Mouse (Mus musculus) T-helper 17 cell (primary cell): ENCODE measurements around the gene Ccdc148.

Experiments used
- in situ Hi-C, 2 experiments: fragments of 300-600 bp; cut with MboI, MseI; formaldehyde crosslinking; loops; 1 replicate in 1 of 2; 2 replicates in 1 of 2; pipeline ENCODE4 v1.15.1; 2025; ENCODE audit warnings: high pct_unique_total_duplicates in 2 of 2

Gene Ccdc148

DNA sequence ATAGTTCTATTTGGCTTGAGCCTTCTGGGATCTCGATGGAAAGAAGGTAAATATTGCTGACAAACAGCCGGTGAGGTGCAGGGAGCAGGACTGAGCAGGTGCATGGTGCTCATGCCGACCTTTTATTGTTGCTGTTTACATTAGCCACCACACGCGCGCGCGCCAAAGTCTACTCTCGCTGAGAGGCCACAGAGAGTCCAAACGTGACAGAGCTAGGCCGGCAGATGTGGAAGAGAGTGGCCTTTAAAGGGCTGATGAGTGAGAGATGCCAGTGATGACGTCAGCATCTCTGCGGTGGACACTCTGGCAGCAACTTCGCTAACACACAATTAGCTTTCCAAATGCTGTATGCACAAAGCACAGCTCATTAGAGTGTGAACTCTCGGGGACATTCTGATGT lies 366.0 kb downstream of the Ccdc148 start:
- in situ Hi-C loops: no loop called here

DNA sequence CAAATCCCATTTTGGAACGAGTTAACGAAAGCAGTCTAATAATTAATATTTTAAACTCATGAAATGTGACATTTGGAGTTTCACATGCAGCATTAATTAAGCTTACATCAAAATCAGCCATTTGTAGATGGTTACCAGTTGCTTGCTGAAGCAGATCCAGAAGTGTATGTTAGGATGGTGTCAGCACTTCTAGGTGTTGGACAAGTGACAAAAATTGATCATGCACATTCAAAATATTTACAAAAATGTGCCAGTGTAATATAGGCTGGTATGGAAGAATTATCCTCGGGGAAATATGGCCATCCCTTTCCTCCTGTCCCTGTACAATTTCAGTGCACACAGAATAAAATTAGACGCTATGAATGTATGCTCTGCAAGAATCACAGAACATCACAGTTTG lies 370.1 kb downstream of the Ccdc148 start:
- in situ Hi-C loops: no loop called here

- in situ Hi-C loops: loop anchor here in 1 of 2 experiments (5.0 kb wide), 1 partner anchor 53 kb away; no protein-coding TSS in a partner anchor
These were observed 370.5 kb downstream of the Ccdc148 start for GRCm38 (mm10) chr2:58789934-58790333.

- in situ Hi-C loops: loop anchor here in 1 of 2 experiments (5.0 kb wide), 1 partner anchor 50 kb away; no protein-coding TSS in a partner anchor
These were observed 373.1 kb downstream of the Ccdc148 start for GRCm38 (mm10) chr2:58787360-58787759.

DNA sequence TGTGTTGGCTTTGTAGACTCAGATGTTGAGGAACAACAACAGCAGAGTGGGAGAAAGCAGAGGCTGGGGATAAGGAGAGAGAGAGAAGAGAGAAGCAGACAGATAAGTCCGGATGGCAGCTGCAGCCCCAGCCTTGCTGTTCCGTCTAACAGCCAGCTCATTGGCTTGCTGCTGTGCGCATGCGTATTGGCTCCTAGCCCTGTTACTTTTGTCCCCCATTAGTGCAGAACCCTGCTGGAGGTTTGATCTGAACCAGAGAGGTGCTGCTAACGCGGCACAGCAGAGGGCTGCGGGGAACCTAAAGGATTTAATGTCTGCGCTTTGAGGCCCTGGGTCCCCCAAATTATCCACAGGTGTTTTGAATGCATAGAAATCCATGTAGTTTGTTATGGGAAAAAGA lies 373.8 kb downstream of the Ccdc148 start:
- in situ Hi-C loops: loop anchor here in 1 of 2 experiments (5.0 kb wide), 1 partner anchor 49 kb away; no protein-coding TSS in a partner anchor

- in situ Hi-C loops: loop anchor here in 1 of 2 experiments (5.0 kb wide), 1 partner anchor 49 kb away; no protein-coding TSS in a partner anchor
These were observed 374.3 kb downstream of the Ccdc148 start for GRCm38 (mm10) chr2:58786177-58786576.

- in situ Hi-C loops: no loop called here
These were observed 377.0 kb downstream of the Ccdc148 start for GRCm38 (mm10) chr2:58783526-58783925.

GRCm38 (mm10) chr2:58778986-58779495 lies 381.4 kb downstream of the Ccdc148 start:
- in situ Hi-C loops: no loop called here

DNA sequence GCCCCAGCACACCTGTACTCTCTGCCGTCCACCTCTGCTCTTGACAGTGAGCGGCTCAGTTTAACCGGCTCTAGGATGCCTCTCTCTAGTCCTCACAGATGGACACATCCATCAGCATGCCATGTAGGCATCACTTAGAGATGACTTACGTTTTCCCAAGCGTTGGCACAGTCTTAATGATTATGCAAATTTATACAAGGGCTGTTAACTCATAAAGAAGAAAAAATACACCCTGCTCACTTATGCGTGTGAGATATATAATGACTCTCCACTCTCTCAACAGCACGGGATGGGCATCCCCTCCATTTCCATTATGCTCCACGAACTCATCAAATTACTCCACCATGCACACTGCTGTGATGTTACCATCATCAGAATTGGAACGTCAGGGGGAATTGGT lies 386.6 kb downstream of the Ccdc148 start:
- in situ Hi-C loops: no loop called here
